Mouse (Mus musculus): ENCODE measurements around the gene Spast. TPM values are rescaled to one million over a fixed set of nuclear protein-coding genes. Genes with fewer than 3 reads are reported as not detected.

The Spast gene
- polyA plus RNA-seq, 1 experiment, result 9.5 TPM

DNA sequence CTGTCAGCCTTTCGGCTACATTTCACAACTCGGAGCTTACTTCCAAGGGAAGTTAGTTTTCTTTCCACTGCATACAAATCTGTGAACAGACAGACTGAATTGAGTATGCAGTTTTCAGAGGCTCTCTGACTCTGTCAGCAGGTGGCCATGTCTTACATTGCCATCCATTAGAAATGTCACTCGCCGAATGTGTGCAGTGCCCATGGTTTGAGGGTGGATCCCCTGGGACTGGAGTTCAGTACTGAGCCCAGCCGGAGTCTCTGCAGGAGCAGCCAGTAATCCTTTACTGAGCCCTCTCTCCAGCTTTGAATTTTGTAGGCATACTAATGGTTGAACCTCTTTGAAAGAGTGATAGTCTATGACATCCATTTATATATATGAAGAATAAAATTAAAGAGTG is 2.4 kb downstream of the Spast start:
- Histone ChIP-seq H3K4me3 (ENCODE audit: insufficient read depth, poor library complexity, severe bottlenecking) (no peak overlapping the region), H3K27me3 (ENCODE audit: control insufficient read depth, insufficient read depth, insufficient read length) (no peaks in the 10 kb centered on the region), H3ac (ENCODE audit: control insufficient read depth, insufficient read length, low read depth) (no peak overlapping the region), H3K36me3 (ENCODE audit: control insufficient read depth, insufficient read depth) (peaks cover 4% of the 10 kb centered on the region), H3K79me3 (ENCODE audit: low read depth) (peaks cover 39% of the 10 kb centered on the region), H3K79me2 (ENCODE audit: control insufficient read depth, insufficient read depth) (peaks cover 71% of the 10 kb centered on the region)
- TF ChIP-seq USF1 (IDR thresholded peaks at IDR 0.05; ENCODE audit: low read depth), result no peak
- no peak for TF ChIP-seq MYOG (IDR thresholded peaks at IDR 0.05; ENCODE audit: control insufficient read depth, extremely low read depth, insufficient read length)
- no peak for TF ChIP-seq FOSL1 (IDR thresholded peaks at IDR 0.05; ENCODE audit: insufficient read depth, low read length, poor library complexity, severe bottlenecking)
- TF ChIP-seq MYOD1 (IDR thresholded peaks at IDR 0.05; ENCODE audit: control insufficient read depth, insufficient read length, low read depth), result no peak
- TF ChIP-seq MAX (IDR thresholded peaks at IDR 0.05), result no peak
- TF ChIP-seq CTCF (IDR thresholded peaks at IDR 0.05; ENCODE audit: control insufficient read depth, insufficient read depth, insufficient read length), result no peak
- no peak for TF ChIP-seq CEBPB (IDR thresholded peaks at IDR 0.05; ENCODE audit: low read depth)

DNA sequence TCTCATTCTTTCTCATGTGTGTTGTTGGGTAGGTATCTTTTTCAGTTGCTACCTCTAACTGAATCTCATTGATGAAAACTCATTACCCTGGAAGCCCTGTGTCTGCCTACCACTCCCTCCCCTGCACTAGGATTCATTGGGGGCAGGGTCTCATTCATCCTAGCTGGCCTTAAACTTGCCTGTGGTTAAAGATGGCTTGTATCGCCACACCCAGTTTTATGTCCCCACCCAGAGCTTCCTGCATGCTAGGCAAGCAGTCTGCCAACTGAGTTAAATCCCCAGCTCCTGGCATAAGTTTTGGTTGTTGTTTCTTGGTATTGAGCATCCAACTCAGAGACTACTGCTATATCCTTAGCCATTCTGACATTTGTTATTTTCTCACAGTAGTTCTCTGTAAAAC is 24.8 kb downstream of the Spast start:
- Histone ChIP-seq H3K79me3 (ENCODE audit: low read depth) (no peaks in the 10 kb centered on the region), H3ac (ENCODE audit: control insufficient read depth, insufficient read length, low read depth) (no peak overlapping the region), H3K79me2 (ENCODE audit: control insufficient read depth, insufficient read depth) (no peaks in the 10 kb centered on the region), H3K4me3 (ENCODE audit: insufficient read depth, poor library complexity, severe bottlenecking) (no peak overlapping the region), H3K27me3 (ENCODE audit: control insufficient read depth, insufficient read depth, insufficient read length) (no peaks in the 10 kb centered on the region), H3K36me3 (ENCODE audit: control insufficient read depth, insufficient read depth) (peaks cover 11% of the 10 kb centered on the region)
- no peak for TF ChIP-seq USF1 (IDR thresholded peaks at IDR 0.05; ENCODE audit: low read depth)
- TF ChIP-seq CEBPB (IDR thresholded peaks at IDR 0.05; ENCODE audit: low read depth), result no peak

DNA sequence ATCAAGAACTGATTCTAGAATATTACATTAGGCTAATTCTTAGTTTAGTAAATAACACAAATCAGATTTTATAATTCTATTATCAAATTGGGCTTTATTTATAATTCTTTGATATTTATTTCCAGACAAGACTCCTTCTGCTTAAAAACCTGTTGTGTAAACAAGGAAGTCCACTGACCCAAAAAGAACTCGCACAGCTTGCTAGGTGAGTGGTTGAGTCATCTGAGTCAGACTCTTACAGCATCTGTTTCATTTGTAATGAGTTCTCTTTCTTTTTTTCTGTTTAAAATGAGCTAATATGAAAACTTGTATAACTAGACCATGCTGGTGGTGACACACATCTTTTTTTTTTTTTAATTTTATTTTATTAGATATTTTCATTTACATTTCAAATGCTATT is 38.1 kb downstream of the Spast start:
- H3K79me3 ChIP-seq (ENCODE audit: low read depth), result no peaks in the 10 kb centered on the region
- TF ChIP-seq MYOD1 (IDR thresholded peaks at IDR 0.05; ENCODE audit: control insufficient read depth, insufficient read length, low read depth) (no peak), CEBPB (IDR thresholded peaks at IDR 0.05; ENCODE audit: low read depth) (no peak), USF1 (IDR thresholded peaks at IDR 0.05; ENCODE audit: low read depth) (no peak), MYOG (IDR thresholded peaks at IDR 0.05; ENCODE audit: control insufficient read depth, extremely low read depth, insufficient read length) (no peak), CTCF (IDR thresholded peaks at IDR 0.05; ENCODE audit: control insufficient read depth, insufficient read depth, insufficient read length) (no peak), MAX (IDR thresholded peaks at IDR 0.05) (no peak), FOSL1 (IDR thresholded peaks at IDR 0.05; ENCODE audit: insufficient read depth, low read length, poor library complexity, severe bottlenecking) (no peak)

DNA sequence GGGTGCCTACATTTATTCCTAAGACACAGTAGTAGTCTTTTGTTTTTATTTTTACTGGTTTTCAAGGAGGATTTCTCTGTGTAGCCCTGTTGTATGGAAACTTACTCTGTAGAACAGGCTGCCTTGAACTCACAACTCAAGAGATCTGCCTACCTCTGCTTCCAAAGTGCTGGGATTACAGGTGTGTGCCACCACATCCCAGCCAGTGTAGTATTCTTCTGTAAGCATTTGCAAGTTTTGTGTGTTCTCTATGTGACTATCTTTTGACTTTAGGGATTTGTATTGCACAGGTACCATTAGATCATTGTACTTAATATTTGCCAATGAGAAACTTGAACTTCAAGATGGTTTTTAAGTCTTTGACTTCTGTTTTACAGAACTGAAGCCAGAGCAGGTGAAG is 47.9 kb downstream of the Spast start:
- Histone ChIP-seq H3K36me3 (ENCODE audit: control insufficient read depth, insufficient read depth) (peaks cover 35% of the 10 kb centered on the region), H3K79me2 (ENCODE audit: control insufficient read depth, insufficient read depth) (no peaks in the 10 kb centered on the region)

More for the DNA sequence above, 38.1 kb downstream of the Spast start:
- Histone ChIP-seq H3K36me3 (ENCODE audit: control insufficient read depth, insufficient read depth) (peaks cover 35% of the 10 kb centered on the region), H3K79me2 (ENCODE audit: control insufficient read depth, insufficient read depth) (no peaks in the 10 kb centered on the region), H3K4me3 (ENCODE audit: insufficient read depth, poor library complexity, severe bottlenecking) (no peak overlapping the region), H3ac (ENCODE audit: control insufficient read depth, insufficient read length, low read depth) (no peak overlapping the region), H3K27me3 (ENCODE audit: control insufficient read depth, insufficient read depth, insufficient read length) (no peaks in the 10 kb centered on the region)

GRCm38 (mm10) chr17:74389847-74390246 is 51.1 kb downstream of the Spast start:
- H3K79me2 ChIP-seq (ENCODE audit: control insufficient read depth, insufficient read depth), result no peaks in the 10 kb centered on the region
- H3K36me3 ChIP-seq (ENCODE audit: control insufficient read depth, insufficient read depth), result peaks cover 16% of the 10 kb centered on the region
- H3K79me3 ChIP-seq (ENCODE audit: low read depth), result no peaks in the 10 kb centered on the region
- H3K4me3 ChIP-seq (ENCODE audit: insufficient read depth, poor library complexity, severe bottlenecking), result no peak overlapping the region
- H3ac ChIP-seq (ENCODE audit: control insufficient read depth, insufficient read length, low read depth), result no peak overlapping the region
- no peaks in the 10 kb centered on the region for H3K27me3 ChIP-seq (ENCODE audit: control insufficient read depth, insufficient read depth, insufficient read length)
- TF ChIP-seq MAX (IDR thresholded peaks at IDR 0.05) (no peak), CEBPB (IDR thresholded peaks at IDR 0.05; ENCODE audit: low read depth) (no peak), USF1 (IDR thresholded peaks at IDR 0.05; ENCODE audit: low read depth) (no peak), FOSL1 (IDR thresholded peaks at IDR 0.05; ENCODE audit: insufficient read depth, low read length, poor library complexity, severe bottlenecking) (no peak), MYOG (IDR thresholded peaks at IDR 0.05; ENCODE audit: control insufficient read depth, extremely low read depth, insufficient read length) (no peak), MYOD1 (IDR thresholded peaks at IDR 0.05; ENCODE audit: control insufficient read depth, insufficient read length, low read depth) (no peak), CTCF (IDR thresholded peaks at IDR 0.05; ENCODE audit: control insufficient read depth, insufficient read depth, insufficient read length) (no peak)

More for the DNA sequence above, 47.9 kb downstream of the Spast start:
- Histone ChIP-seq H3K4me3 (ENCODE audit: insufficient read depth, poor library complexity, severe bottlenecking) (no peak overlapping the region), H3K27me3 (ENCODE audit: control insufficient read depth, insufficient read depth, insufficient read length) (no peaks in the 10 kb centered on the region), H3K79me3 (ENCODE audit: low read depth) (no peaks in the 10 kb centered on the region), H3ac (ENCODE audit: control insufficient read depth, insufficient read length, low read depth) (no peak overlapping the region)
- TF ChIP-seq CTCF (IDR thresholded peaks at IDR 0.05; ENCODE audit: control insufficient read depth, insufficient read depth, insufficient read length) (no peak), USF1 (IDR thresholded peaks at IDR 0.05; ENCODE audit: low read depth) (no peak), CEBPB (IDR thresholded peaks at IDR 0.05; ENCODE audit: low read depth) (no peak), MAX (IDR thresholded peaks at IDR 0.05) (no peak), FOSL1 (IDR thresholded peaks at IDR 0.05; ENCODE audit: insufficient read depth, low read length, poor library complexity, severe bottlenecking) (no peak), MYOG (IDR thresholded peaks at IDR 0.05; ENCODE audit: control insufficient read depth, extremely low read depth, insufficient read length) (no peak), MYOD1 (IDR thresholded peaks at IDR 0.05; ENCODE audit: control insufficient read depth, insufficient read length, low read depth) (no peak)

- no peak overlapping the region for H3K4me3 ChIP-seq (ENCODE audit: insufficient read depth, poor library complexity, severe bottlenecking)
- H3ac ChIP-seq (ENCODE audit: control insufficient read depth, insufficient read length, low read depth), result no peak overlapping the region
- no peaks in the 10 kb centered on the region for H3K27me3 ChIP-seq (ENCODE audit: control insufficient read depth, insufficient read depth, insufficient read length)
- H3K36me3 ChIP-seq (ENCODE audit: control insufficient read depth, insufficient read depth), result no peaks in the 10 kb centered on the region
- no peak for TF ChIP-seq FOSL1 (IDR thresholded peaks at IDR 0.05; ENCODE audit: insufficient read depth, low read length, poor library complexity, severe bottlenecking)
- no peak for TF ChIP-seq CTCF (IDR thresholded peaks at IDR 0.05; ENCODE audit: control insufficient read depth, insufficient read depth, insufficient read length)
- TF ChIP-seq USF1 (IDR thresholded peaks at IDR 0.05; ENCODE audit: low read depth), result no peak
- no peak for TF ChIP-seq CEBPB (IDR thresholded peaks at IDR 0.05; ENCODE audit: low read depth)
- TF ChIP-seq MYOD1 (IDR thresholded peaks at IDR 0.05; ENCODE audit: control insufficient read depth, insufficient read length, low read depth), result no peak
- TF ChIP-seq MAX (IDR thresholded peaks at IDR 0.05), result no peak
- no peak for TF ChIP-seq MYOG (IDR thresholded peaks at IDR 0.05; ENCODE audit: control insufficient read depth, extremely low read depth, insufficient read length)
- peaks cover 23% of the 10 kb centered on the region for H3K79me3 ChIP-seq (ENCODE audit: low read depth)
- H3K79me2 ChIP-seq (ENCODE audit: control insufficient read depth, insufficient read depth), result peaks cover 36% of the 10 kb centered on the region
Measured at GRCm38 (mm10) chr17:74394381-74394780, 55.6 kb downstream of the Spast start.
